16 mouse cellular contexts compared by ENCODE assay signal in the genomic region with DNA sequence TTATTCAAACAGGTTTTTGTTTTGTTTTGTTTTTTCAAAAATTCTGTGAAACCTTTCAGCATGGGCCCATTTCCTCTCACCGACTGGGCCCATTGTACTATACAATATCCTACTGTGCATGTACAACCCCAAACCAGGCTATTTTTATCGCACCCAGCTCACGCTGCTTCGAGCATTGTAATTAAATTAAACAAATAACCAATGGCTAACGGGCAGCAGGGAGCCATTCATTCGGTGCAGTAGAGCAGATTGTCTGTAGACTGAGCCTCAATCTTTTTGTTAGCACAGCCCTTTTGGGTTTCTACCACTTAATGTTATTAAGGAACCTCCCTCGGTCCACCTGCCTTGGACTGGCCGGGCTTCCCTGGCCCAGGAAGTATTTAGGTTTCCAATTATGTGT. TPM values are rescaled to one million over a fixed set of nuclear protein-coding genes. Genes with fewer than 3 reads are reported as not detected.
DNase-seq lines count a peak whose midpoint lies in the region; ATAC-seq lines count a peak whose summit lies in the region.
"Had no signal": no experiment of that assay in that cellular context is flagged by ENCODE, and none has a peak within 500 bp of the region (broad histone marks: within the 10 kb centered on the region; RNA-seq: fewer than 3 reads in every experiment).

No protein-coding gene starts in this region.

- H3K4me2 ChIP-seq in embryonic facial prominence, embryonic 11.5 days (ENCODE audit: low read depth, low read length): no peak overlapping the region
- no peak overlapping the region for H3K4me2 ChIP-seq in embryonic facial prominence, embryonic 14.5 days (ENCODE audit: low read depth, low read length)
- H3K4me2 ChIP-seq in hindbrain, embryonic 15.5 days: peak overlapping the region; percentile 41; the same call in 1 of the 2 replicates
- peak overlapping the region; percentile 32; the same call in 1 of the 2 replicates for H3K4me2 ChIP-seq in neural tube, embryonic 15.5 days
- H3K4me2 ChIP-seq: embryonic facial prominence, embryonic 12.5 days; lung, embryonic 14.5 days had no signal

- peak; percentile 24 for DNase-seq in embryonic facial prominence, embryonic 11.5 days (ENCODE audit: low spot score)
- no peak for DNase-seq in embryonic facial prominence, embryonic 10.5 days (ENCODE audit: low spot score)
- DNase-seq in embryonic facial prominence, embryonic 14.5 days (ENCODE audit: low spot score): peak; percentile 21
- no peak for DNase-seq in gastrocnemius, adult 8-10 months (ENCODE audit: low spot score in 2 of 2)
- no peak for DNase-seq in thymus, adult 18-20 months
- DNase-seq in layer of hippocampus, postnatal 14 days (ENCODE audit: low spot score in 2 of 2): no peak
- DNase-seq: heart, postnatal 4 days; lung, embryonic 14.5 days had no signal

- 0 out of 2 replicates have a peak, but pooled peaks have one; percentile 56 for ATAC-seq in embryonic facial prominence, embryonic 11.5 days (replicated peaks; ENCODE audit: insufficient number of reproducible peaks, low FRiP score, low TSS enrichment, low read depth)
- ATAC-seq in embryonic facial prominence, embryonic 14.5 days (ENCODE audit: low read depth): no peak
- peak; percentile 54; the same call in 1 of the 2 replicates for ATAC-seq in hindbrain, embryonic 15.5 days (ENCODE audit: low FRiP score, low read depth)
- ATAC-seq in neural tube, embryonic 15.5 days (ENCODE audit: low FRiP score): peak; percentile 65; the same call in 1 of the 2 replicates

- no peak overlapping the region for H3K9ac ChIP-seq in embryonic facial prominence, embryonic 11.5 days (replicated peaks; ENCODE audit: low read length)
- H3K9ac ChIP-seq in embryonic facial prominence, embryonic 14.5 days (ENCODE audit: low read depth, low read length): no peak overlapping the region
- H3K9ac ChIP-seq in hindbrain, embryonic 15.5 days: no peak overlapping the region
- H3K9ac ChIP-seq in neural tube, embryonic 15.5 days (replicated peaks): no peak overlapping the region
- H3K9ac ChIP-seq: embryonic facial prominence, embryonic 12.5 days; lung, embryonic 14.5 days had no signal

- H3K4me1 ChIP-seq in embryonic facial prominence, embryonic 11.5 days (ENCODE audit: control insufficient read depth, insufficient read depth, low read length): no peaks in the 10 kb centered on the region; the same call in 1 of the 2 replicates
- H3K4me1 ChIP-seq in embryonic facial prominence, embryonic 10.5 days: peaks cover 15% of the 10 kb centered on the region
- H3K4me1 ChIP-seq in embryonic facial prominence, embryonic 14.5 days (ENCODE audit: control insufficient read depth, insufficient read depth, low read length): no peaks in the 10 kb centered on the region
- peaks cover 13% of the 10 kb centered on the region for H3K4me1 ChIP-seq in hindbrain, embryonic 15.5 days (replicated peaks)
- H3K4me1 ChIP-seq in neural tube, embryonic 15.5 days: peaks cover 20% of the 10 kb centered on the region

- no peak overlapping the region for H3K4me3 ChIP-seq in embryonic facial prominence, embryonic 11.5 days (ENCODE audit: low read depth, low read length)
- H3K4me3 ChIP-seq in embryonic facial prominence, embryonic 10.5 days: no peak overlapping the region
- H3K4me3 ChIP-seq in embryonic facial prominence, embryonic 14.5 days (ENCODE audit: low read depth, low read length): no peak overlapping the region
- H3K4me3 ChIP-seq in hindbrain, embryonic 15.5 days: no peak overlapping the region
- H3K4me3 ChIP-seq in neural tube, embryonic 15.5 days (replicated peaks): no peak overlapping the region
- H3K4me3 ChIP-seq: embryonic facial prominence, embryonic 12.5 days had no signal

- H3K36me3 ChIP-seq in embryonic facial prominence, embryonic 11.5 days (replicated peaks; ENCODE audit: control insufficient read depth, insufficient read depth, low read depth, low read length): no peaks in the 10 kb centered on the region
- H3K36me3 ChIP-seq in embryonic facial prominence, embryonic 10.5 days (replicated peaks): no peaks in the 10 kb centered on the region
- H3K36me3 ChIP-seq in embryonic facial prominence, embryonic 14.5 days (ENCODE audit: control insufficient read depth, insufficient read depth, low read length): no peaks in the 10 kb centered on the region
- H3K36me3 ChIP-seq in hindbrain, embryonic 15.5 days: no peaks in the 10 kb centered on the region
- no peaks in the 10 kb centered on the region for H3K36me3 ChIP-seq in neural tube, embryonic 15.5 days
- H3K36me3 ChIP-seq: embryonic facial prominence, embryonic 12.5 days had no signal

- H3K27me3 ChIP-seq in embryonic facial prominence, embryonic 11.5 days (ENCODE audit: control insufficient read depth, insufficient read depth, low read length): no peaks in the 10 kb centered on the region
- peaks cover 33% of the 10 kb centered on the region for H3K27me3 ChIP-seq in embryonic facial prominence, embryonic 10.5 days (replicated peaks; ENCODE audit: low read depth, poor library complexity, severe bottlenecking)
- H3K27me3 ChIP-seq in embryonic facial prominence, embryonic 14.5 days (replicated peaks; ENCODE audit: control insufficient read depth, insufficient read depth, low read length): no peaks in the 10 kb centered on the region
- peaks cover 5% of the 10 kb centered on the region; the same call in 1 of the 2 replicates for H3K27me3 ChIP-seq in hindbrain, embryonic 15.5 days
- peaks cover 3% of the 10 kb centered on the region; the same call in 1 of the 2 replicates for H3K27me3 ChIP-seq in neural tube, embryonic 15.5 days (replicated peaks)

- 20% methylated on average over 8 of the region's 8 CpGs for WGBS in embryonic facial prominence, embryonic 11.5 days
- 18% methylated on average over 8 of the region's 8 CpGs for WGBS in embryonic facial prominence, embryonic 10.5 days
- WGBS in embryonic facial prominence, embryonic 14.5 days: 29% methylated on average over 8 of the region's 8 CpGs
- WGBS in hindbrain, embryonic 15.5 days: 9% methylated on average over 8 of the region's 8 CpGs
- 10% methylated on average over 8 of the region's 8 CpGs for WGBS in neural tube, embryonic 15.5 days

- no peaks in the 10 kb centered on the region for H3K9me3 ChIP-seq in embryonic facial prominence, embryonic 11.5 days (replicated peaks; ENCODE audit: control insufficient read depth, low read length)
- no peaks in the 10 kb centered on the region for H3K9me3 ChIP-seq in embryonic facial prominence, embryonic 10.5 days
- H3K9me3 ChIP-seq in embryonic facial prominence, embryonic 14.5 days (ENCODE audit: control insufficient read depth, low read length): no peaks in the 10 kb centered on the region
- H3K9me3 ChIP-seq in hindbrain, embryonic 15.5 days: no peaks in the 10 kb centered on the region
- no peaks in the 10 kb centered on the region for H3K9me3 ChIP-seq in neural tube, embryonic 15.5 days (replicated peaks)
- H3K9me3 ChIP-seq: embryonic facial prominence, embryonic 12.5 days had no signal

- no peak overlapping the region for H3K27ac ChIP-seq in embryonic facial prominence, embryonic 11.5 days (replicated peaks; ENCODE audit: low read depth, low read length)
- no peak overlapping the region for H3K27ac ChIP-seq in embryonic facial prominence, embryonic 10.5 days (replicated peaks)
- H3K27ac ChIP-seq in embryonic facial prominence, embryonic 14.5 days (replicated peaks; ENCODE audit: low read depth, low read length): no peak overlapping the region
- 0 out of 2 replicates have a peak overlapping the region, but pooled peaks have one; percentile 4 for H3K27ac ChIP-seq in hindbrain, embryonic 15.5 days (replicated peaks)
- H3K27ac ChIP-seq in neural tube, embryonic 15.5 days (replicated peaks): no peak overlapping the region
- H3K27ac ChIP-seq: embryonic facial prominence, embryonic 12.5 days; kidney, postnatal 0 days had no signal

RNA-seq across cellular contexts. Expression of gene Phox2b, which starts 39.5 kb away (rescaled TPM):
- 4.1 and 5.1 TPM in 2 replicates for polyA plus RNA-seq in embryonic facial prominence, embryonic 11.5 days (2014; fragmentation: Nextera tagmentation; extraction: Ambion mirVana)
- polyA plus RNA-seq in embryonic facial prominence, embryonic 10.5 days (2016; fragmentation: Nextera tagmentation; extraction: Ambion mirVana): 2.8 and 11.2 TPM in 2 replicates
- 1.8 and 2.4 TPM in 2 replicates for polyA plus RNA-seq in embryonic facial prominence, embryonic 14.5 days (2014; fragmentation: Nextera tagmentation; extraction: Ambion mirVana)
- polyA plus RNA-seq in hindbrain, embryonic 15.5 days (2015; fragmentation: Nextera tagmentation; extraction: Ambion mirVana): 20.8 and 22.4 TPM in 2 replicates
- 2.6 and 3.6 TPM in 2 replicates for polyA plus RNA-seq in neural tube, embryonic 15.5 days (2015; fragmentation: Nextera tagmentation; extraction: Ambion mirVana)
- total RNA-seq in gastrocnemius, adult 8-10 months (2022): not detected
- not detected for total RNA-seq in layer of hippocampus, postnatal 14 days (2021)
- total RNA-seq: heart, adult 8-10 months; left cerebral cortex, adult 18-20 months; megakaryocyte-erythroid progenitor cell, adult 5-6 weeks; MEL had no signal

Comparison
In these comparisons a context has a peak if more than half of its experiments do, and no peak if none do; other contexts are left out.
1. DNase-seq: peak in embryonic facial prominence, embryonic 11.5 days (single experiment) and embryonic facial prominence, embryonic 14.5 days (single experiment); none in embryonic facial prominence, embryonic 10.5 days (single experiment), gastrocnemius, adult 8-10 months (0 of 2), thymus, adult 18-20 months (0 of 2) and layer of hippocampus, postnatal 14 days (0 of 2).
2. H3K4me2 ChIP-seq: peak in hindbrain, embryonic 15.5 days (single experiment) and neural tube, embryonic 15.5 days (single experiment); none in embryonic facial prominence, embryonic 11.5 days (single experiment) and embryonic facial prominence, embryonic 14.5 days (single experiment).